Mouse (Mus musculus): Measurements from ENCODE around the gene Fads3.

Gene Fads3

DNA sequence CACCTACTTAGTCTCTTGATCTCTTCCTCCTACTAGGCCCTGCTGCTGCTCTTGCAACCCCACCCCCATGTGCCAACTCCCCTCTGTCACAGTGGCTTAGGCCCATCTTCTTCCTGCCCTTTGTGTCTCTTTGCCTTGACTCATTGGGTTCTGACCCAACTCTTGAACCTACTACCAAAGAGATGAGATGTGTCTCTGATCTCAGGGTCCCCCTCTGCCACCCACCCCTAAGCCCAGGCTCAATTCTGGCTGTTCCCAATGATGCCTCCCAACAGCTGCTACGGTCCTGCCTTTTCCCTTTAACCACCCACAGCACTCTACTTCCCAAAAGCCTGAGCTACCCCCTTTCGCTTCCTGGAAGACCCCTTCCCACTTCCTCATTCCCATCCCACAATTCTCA lies 19.4 kb upstream of the Fads3 start:
- peak; percentile 95 for DNase-seq

DNA sequence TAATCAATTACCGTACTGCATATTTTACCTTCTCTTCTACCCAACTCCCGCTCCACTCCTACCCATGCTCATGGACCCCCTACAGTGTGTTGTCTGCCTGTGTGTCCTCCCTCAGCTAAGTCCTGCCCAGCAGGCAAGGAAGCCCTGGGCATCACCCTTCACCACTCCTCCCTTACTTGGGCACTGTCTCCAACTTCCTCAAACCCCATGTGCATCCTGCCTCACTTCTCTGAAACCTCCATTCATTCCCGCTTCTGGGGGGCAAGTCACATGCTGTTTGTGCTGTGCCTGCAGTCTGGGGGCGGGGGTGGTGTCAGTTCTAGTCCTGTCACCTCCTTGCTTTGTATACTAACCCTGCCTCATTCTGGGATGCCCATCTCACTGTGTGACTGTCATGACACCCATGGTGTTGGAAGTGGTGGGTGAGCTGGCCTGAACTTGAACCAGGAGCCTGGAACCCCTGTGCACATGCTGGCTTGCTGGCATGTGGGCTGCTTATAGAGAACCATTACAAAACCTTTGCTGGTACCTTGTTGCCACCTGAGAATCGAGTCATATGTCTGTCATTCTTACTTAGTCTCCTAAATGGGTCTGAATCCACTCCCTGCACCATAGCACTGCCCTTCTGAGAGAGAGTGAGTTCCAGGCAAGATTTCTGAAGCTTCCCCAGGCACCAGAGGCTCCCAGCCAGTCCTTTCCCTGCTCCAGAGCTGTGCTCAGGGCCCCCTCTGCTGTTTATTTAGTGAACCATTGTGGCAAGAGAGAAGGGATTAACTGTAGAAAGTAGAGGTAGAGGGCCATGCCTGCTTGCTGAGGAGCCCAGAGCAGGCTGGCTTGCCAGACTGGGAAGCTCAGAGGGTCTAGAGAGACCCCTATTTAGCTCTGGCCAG lies 18.7 kb upstream of the Fads3 start:
- peak; percentile 98 for DNase-seq

DNA sequence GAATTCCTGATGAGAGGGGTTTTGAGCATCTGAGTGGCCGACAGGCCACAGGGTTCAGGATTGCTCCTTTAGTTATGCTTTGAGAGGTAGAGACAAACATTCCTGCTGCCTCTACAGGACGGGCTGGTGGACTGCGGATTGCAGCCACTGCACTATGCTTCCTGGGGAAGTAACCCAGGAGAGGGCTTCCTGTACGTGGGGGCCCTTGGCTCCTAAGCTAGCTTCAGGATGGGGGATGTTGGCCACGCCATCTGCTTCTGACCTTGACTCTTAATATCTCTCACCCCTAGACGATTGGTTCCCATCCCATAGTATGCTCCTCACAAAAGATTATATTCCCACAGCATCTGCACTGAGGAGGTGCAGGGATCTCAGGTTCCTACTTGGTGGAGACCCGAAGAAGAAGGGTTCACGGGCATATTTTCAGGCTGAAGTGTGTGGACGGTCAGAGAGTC lies 18.0 kb upstream of the Fads3 start:
- peak; percentile 96 for DNase-seq

DNA sequence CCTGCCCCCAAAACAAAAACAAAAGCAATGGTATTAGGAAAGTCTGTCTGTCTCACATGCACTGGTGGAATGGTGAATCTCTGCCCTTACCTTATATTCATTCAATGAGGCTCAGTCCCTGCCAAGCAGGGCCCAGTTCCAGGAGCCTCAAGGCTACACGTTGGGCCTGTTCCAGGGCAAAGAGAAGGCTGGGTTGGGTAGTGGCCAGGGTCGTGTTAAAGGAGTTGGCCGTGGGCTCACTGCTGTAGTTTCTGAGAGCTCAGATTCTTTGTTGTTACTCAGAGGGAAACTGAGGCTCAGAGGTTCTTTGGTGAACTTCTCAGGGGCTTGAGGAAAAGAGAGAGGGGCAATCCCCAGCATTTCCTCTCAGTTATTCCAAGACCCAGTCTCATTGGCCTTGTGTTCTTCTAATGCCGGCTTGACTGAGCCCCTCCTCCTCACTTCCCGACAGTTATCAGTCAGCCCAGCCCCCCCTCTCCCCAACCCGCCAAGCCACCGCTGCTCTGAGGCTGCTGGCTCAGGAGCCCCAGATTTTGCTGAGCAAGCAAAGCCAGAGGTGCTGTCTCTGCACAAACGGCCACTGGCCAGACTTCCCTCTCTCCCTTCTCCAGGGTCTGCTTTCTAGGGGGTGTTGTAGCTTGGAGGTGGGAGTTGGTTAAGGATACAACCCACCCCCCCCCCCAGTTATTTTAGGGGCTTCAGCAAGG lies 16.0 kb upstream of the Fads3 start:
- peak; percentile 98 for DNase-seq

GRCm38 (mm10) chr19:10029746-10030145 lies 11.6 kb upstream of the Fads3 start:
- DNase-seq = no peak

GRCm38 (mm10) chr19:10033211-10033973 lies 8.0 kb upstream of the Fads3 start:
- peak; percentile 95 for DNase-seq

DNA sequence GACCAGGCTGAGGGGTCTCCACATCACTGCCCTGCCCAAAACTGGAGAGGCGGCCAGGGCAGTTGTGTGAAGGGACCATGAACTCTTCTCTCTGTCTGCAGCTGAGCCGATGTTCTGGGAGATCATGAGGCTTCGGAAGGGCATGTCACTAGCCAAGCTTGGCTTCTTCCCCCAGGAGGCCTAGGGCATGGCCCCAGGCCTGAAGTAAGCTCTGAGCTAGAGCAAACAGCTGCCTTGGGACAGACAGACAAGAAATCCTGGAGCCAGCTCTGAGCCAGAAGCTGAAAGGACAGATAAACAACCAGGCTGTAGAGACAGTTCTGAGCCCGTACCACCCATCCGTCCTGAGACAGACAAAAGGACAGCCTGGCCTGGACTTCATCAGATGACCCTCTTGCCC lies 7.0 kb upstream of the Fads3 start:
- DNase-seq = no peak

GRCm38 (mm10) chr19:10034785-10035447 lies 6.5 kb upstream of the Fads3 start:
- DNase-seq = peak; percentile 96

GRCm38 (mm10) chr19:10037534-10037933 lies 3.8 kb upstream of the Fads3 start:
- DNase-seq = no peak

DNA sequence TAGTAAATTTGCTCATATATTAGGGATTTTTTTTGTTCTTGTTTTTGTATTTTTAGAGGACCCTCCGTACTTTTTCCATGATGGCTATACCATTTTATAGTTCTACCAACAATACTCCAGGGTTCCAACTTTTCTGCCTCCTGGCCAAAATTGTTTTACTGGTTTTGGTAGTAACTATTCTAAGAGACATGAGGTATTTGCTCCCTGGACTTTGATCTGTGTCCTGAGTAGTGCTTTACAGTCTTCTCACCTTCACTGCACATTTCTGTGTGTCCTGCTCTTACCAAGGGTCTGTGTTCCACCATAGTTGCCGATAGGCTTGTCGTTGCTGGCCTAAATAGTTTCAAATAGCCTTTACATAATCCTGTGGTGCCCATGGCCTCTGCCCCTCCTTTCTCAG lies 3.0 kb upstream of the Fads3 start:
- no peak for DNase-seq

DNA sequence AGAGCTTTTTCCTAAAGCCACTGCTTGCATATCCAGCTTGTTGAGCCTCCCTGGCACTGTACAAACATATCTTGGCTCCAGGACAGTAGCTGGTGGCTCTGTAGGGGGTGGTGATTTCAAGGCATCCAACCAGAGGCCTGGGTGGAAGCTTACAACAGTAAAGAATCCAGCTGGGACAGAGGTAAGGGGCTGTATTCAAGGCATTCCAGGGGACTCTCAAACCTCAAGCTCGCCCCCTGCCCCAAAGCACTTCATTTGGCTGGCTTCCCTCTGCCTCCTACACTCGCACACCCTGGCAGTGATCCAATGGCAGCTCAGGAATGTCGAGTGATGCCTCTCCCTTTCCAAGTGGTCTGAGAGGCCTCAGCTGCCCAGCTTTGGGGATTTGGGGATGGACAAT lies 2.5 kb upstream of the Fads3 start:
- peak; percentile 96 for DNase-seq

- DNase-seq = no peak
These were observed 1.8 kb upstream of the Fads3 start for GRCm38 (mm10) chr19:10039615-10040014.

- DNase-seq = no peak
These were observed 442 bp upstream of the Fads3 start for GRCm38 (mm10) chr19:10040866-10041387.

DNA sequence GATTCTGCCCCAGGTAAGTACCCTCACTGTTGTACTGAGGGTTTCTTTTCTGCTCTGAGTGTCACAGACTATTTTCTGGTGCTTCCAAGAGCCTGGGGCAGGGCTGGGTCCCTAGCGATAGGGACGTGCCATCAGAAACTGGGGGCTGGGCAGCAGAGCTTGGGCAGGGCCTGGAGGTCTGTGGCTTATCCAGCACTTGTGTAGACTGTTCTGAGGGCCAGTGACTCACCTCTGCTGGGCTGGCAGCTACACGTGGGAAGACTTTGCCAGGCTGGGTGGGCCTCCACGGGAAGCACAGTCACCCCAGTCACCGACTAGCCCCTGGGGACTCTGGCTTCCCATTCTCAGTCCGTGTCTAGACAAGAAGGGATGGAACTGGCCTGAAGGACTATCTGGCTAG lies 863 bp downstream of the Fads3 start:
- DNase-seq = peak; percentile 97

DNA sequence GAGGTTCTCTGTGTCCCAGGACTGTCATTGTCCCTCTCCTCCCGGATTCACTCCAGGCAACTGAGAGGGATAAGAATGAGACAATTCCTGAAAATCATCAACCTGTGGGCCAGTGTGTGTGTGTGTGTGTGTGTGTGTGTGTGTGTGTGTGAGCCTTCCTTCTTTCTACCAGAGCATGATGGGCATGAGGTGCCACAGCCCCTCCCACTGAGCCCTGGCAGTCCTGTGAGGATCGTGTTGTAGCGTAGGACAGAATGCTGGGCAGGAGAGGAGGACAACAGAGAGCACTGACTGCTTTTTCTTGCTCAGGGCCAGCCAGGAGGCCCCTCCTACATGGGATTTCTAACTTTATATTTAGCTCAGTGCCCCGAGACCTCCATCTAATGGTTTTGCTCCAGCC lies 1.4 kb downstream of the Fads3 start:
- peak; percentile 94 for DNase-seq

DNA sequence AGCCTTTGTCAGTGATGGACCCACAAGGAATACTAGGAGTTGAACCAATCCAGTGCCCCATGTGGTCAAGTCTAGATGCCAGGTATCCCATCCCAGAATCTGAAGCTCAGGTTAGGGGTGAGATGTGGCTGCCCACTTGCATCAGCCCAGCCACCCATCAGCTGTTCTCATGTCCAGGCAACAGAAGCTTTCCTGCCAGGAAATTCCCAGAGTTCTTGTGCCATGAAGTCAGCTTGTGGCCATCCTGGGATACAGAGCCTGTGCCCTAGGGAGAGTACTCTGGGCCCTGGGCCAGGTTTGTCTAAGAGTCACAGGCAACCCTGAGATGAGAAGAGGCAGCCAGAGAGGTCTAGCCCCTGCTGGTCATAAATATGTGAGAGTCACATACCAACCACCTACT lies 2.3 kb downstream of the Fads3 start:
- DNase-seq = peak; percentile 98

DNA sequence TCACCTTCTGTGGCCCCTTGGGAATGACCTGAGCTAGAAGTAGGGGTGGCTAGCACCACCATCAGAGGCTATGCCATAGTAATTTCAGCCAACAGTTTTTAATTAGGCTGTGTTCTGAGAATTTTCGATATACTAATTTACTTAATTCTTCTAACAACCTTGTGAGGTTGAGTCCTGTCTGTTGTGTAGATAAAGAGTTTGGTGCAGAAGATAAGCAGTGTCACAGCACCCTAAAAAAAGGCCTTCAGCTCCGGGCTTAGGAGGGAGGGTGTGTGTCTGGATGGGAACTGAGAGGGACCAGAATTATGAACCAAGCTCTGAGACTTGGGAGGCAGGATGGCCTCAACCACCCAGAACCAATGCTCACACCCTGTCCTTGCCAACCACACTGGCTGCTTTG lies 4.3 kb downstream of the Fads3 start:
- no peak for DNase-seq

GRCm38 (mm10) chr19:10046346-10046745 lies 5.0 kb downstream of the Fads3 start:
- peak; percentile 95 for DNase-seq

GRCm38 (mm10) chr19:10046983-10047382 lies 5.6 kb downstream of the Fads3 start:
- DNase-seq = no peak

DNA sequence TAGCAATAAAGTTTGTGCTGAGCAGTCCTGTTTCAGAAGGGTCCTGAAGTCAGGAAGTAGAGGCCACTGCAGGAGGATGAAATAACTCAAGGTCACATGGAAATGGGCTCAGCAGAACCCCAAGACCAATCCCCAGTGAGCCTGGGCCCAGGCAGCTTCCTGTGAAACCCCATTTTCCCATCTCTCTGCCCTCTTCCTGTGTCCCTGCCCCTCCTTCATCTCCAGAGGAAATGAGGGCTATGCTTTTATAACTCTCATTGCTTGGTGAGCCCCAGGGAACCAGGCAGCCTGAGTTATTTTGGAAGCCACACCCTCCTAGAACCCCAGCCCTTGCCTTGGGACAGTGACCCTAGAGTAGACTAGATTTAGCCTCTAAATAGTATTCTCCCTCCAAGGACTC lies 8.2 kb downstream of the Fads3 start:
- peak; percentile 97 for DNase-seq

DNA sequence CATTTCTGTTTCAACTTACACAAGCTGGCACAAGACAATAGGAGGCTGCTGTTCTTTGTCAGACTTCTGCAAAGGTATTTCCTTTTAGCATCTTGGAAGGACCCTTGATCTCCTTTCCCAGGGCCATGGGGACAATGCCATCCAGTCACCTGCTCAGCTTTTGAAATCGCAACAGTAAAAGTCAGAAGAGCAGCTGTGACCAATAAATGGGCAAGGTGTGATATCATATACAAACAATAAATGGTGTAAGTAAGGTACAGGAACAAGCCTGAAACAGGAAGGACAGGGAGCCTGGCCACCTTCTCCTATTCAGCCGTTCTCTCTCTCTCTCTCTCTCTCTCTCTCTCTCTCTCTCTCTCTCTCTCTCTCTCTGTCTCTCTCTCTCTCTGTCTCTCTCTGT lies 9.1 kb downstream of the Fads3 start:
- DNase-seq = no peak

DNA sequence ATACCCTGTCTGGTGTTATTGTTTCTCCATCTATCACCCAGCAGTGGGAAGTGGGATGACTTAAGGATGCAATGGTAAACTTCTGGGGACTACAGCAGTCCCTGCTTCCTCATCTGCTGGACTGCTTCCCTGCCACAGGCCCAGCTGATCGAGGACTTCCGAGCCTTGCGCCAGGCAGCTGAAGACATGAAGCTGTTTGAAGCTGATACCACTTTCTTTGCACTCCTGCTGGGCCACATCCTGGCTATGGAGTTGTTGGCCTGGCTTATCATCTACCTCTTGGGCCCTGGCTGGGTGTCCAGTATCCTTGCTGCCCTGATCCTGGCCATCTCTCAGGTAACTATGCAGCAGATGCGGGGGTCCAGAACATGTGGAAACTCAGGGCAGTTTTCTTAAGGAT lies 11.3 kb downstream of the Fads3 start:
- DNase-seq = peak; percentile 87
